Mouse (Mus musculus) ES-CJ7 (cell line): ENCODE results near the gene Ankrd27.
"Not testable (repeated sequence)": the region's sequence is repeated elsewhere in the genome, so short reads cannot be mapped to it uniquely, and the experiment has no call there.

Experiments
- DNase-seq: peaks from one replicate; pipeline ENCODE4 v3.0.0; 2011; ENCODE audit warnings: low read depth, low spot score

Gene Ankrd27

GRCm38 (mm10) chr7:35586055-35586905 is at the start of gene Ankrd27:
TSS of gene Ankrd27 (plus strand) at chr7:35586244.
- DNase-seq, result peak; percentile 98

GRCm38 (mm10) chr7:35537562-35537961 is 48.5 kb upstream of the Ankrd27 start, which contains the start of gene Tdrd12:
TSS of gene Tdrd12 (minus strand) at chr7:35537745.
- DNase-seq, result peak; percentile 94

GRCm38 (mm10) chr7:35545881-35546280 is 40.2 kb upstream of the Ankrd27 start:
- DNase-seq, result peak; percentile 81

GRCm38 (mm10) chr7:35553751-35554604 is 32.1 kb upstream of the Ankrd27 start:
- DNase-seq, result no peak

GRCm38 (mm10) chr7:35554605-35555175 is 31.4 kb upstream of the Ankrd27 start:
- DNase-seq, result peak; percentile 79

GRCm38 (mm10) chr7:35555224-35556204 is 30.5 kb upstream of the Ankrd27 start:
- DNase-seq, result peak; percentile 94

- DNase-seq, result no peak
These were observed 29.8 kb upstream of the Ankrd27 start, which contains the start of gene Nudt19 for GRCm38 (mm10) chr7:35556205-35556603. TSS of gene Nudt19 (minus strand) at chr7:35556304.

- no peak for DNase-seq
These were observed 29.1 kb upstream of the Ankrd27 start for GRCm38 (mm10) chr7:35556905-35557304.

- no peak for DNase-seq
These were observed 28.5 kb upstream of the Ankrd27 start for GRCm38 (mm10) chr7:35557577-35557976.

- no peak for DNase-seq
These were observed 27.4 kb upstream of the Ankrd27 start for GRCm38 (mm10) chr7:35558681-35559080.

GRCm38 (mm10) chr7:35559838-35560237 is 26.2 kb upstream of the Ankrd27 start:
- DNase-seq, result no peak

GRCm38 (mm10) chr7:35563071-35563470 is 23.0 kb upstream of the Ankrd27 start:
- DNase-seq, result no peak

GRCm38 (mm10) chr7:35564067-35564865 is 21.8 kb upstream of the Ankrd27 start:
- no peak for DNase-seq

- DNase-seq, result not testable (repeated sequence)
These were observed 21.2 kb upstream of the Ankrd27 start for GRCm38 (mm10) chr7:35564872-35565271.

- DNase-seq, result not testable (repeated sequence)
These were observed 20.1 kb upstream of the Ankrd27 start for GRCm38 (mm10) chr7:35565965-35566364.

- DNase-seq, result not testable (repeated sequence)
These were observed 16.3 kb upstream of the Ankrd27 start for GRCm38 (mm10) chr7:35569724-35570123.

- not testable (repeated sequence) for DNase-seq
These were observed 15.2 kb upstream of the Ankrd27 start for GRCm38 (mm10) chr7:35570883-35571282.

GRCm38 (mm10) chr7:35579849-35580248 is 6.2 kb upstream of the Ankrd27 start:
- DNase-seq, result peak; percentile 87

GRCm38 (mm10) chr7:35582719-35583118 is 3.3 kb upstream of the Ankrd27 start:
- DNase-seq, result peak; percentile 67
